Mouse (Mus musculus): ENCODE measurements around the gene Zkscan3. TPM values are rescaled to one million over a fixed set of nuclear protein-coding genes. Genes with fewer than 3 reads are reported as not detected.
"Not testable (repeated sequence)": the region's sequence is repeated elsewhere in the genome, so short reads cannot be mapped to it uniquely, and the experiment has no call there.

Zkscan3 gene
- polyA plus RNA-seq, 2 experiments = 74.6 to 81.2 TPM

DNA sequence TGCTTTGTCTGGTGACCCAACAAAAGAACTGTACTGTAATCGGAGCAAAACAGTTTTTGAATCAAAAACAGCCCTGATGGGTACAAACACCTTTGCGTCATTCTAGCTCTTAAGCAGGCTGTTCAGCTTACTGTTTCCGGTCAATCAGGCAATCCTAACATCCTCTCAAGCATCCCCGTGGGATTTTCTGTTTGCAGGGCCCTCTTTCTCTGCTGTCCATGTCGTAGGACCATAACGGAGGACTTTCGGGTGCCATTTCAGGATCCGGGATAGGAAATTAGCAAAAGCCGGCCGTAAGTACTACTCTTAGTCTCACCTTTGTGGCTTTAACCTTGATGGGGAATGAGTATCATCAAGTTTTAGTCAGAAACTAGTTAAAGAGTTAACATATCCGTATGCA is 4.8 kb upstream of the Zkscan3 start:
- no peak for ATAC-seq (ENCODE audit: low FRiP score, low read depth)
- H3K4me3 ChIP-seq (replicated peaks; ENCODE audit: low read length) = 0 out of 2 replicates have a peak overlapping the region, but pooled peaks have one; percentile 47
- H3K4me1 ChIP-seq (ENCODE audit: control insufficient read depth, insufficient read depth, low read length) = no peaks in the 10 kb centered on the region
- no peak for TF ChIP-seq POLR2A (IDR thresholded peaks at IDR 0.05; ENCODE audit: borderline replicate concordance, extremely low read depth, insufficient read depth, insufficient read length)
- no peak overlapping the region for H3K4me2 ChIP-seq (replicated peaks; ENCODE audit: low read depth, low read length, severe bottlenecking)
- H3K36me3 ChIP-seq (ENCODE audit: control insufficient read depth, insufficient read depth, low read length) = no peaks in the 10 kb centered on the region
- no peaks in the 10 kb centered on the region for H3K9me3 ChIP-seq (ENCODE audit: control insufficient read depth, low read length)
- H3K9ac ChIP-seq (ENCODE audit: low read depth, low read length, severe bottlenecking) = 0 out of 2 replicates have a peak overlapping the region, but pooled peaks have one; percentile 65
- H3K27me3 ChIP-seq (ENCODE audit: control insufficient read depth, insufficient read depth, low read length) = no peaks in the 10 kb centered on the region
- no peak for DNase-seq (ENCODE audit: low spot score)
- no peak overlapping the region for H3K27ac ChIP-seq (replicated peaks; ENCODE audit: low read depth, low read length)
- WGBS = 83% methylated on average over 11 of the region's 11 CpGs

DNA sequence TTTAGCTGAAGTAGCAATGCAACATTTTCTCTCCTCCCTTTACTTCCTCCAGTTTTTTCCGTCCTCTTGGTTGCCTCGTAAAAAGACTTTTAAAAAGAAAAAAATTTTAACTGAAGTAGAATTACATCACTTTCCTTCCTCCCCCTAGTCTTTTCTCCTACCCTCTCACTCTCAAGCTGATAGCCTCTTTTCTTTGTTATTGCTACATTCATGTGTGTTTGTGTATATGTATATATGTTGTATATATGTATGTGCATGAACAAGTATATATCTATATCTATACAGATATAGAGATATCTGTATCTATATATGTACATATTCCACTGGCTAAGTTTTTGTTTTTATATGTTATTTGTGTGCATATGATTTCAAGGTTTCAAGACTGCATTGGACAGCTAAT is 293 bp upstream of the Zkscan3 start:
- Histone ChIP-seq H3K36me3 (ENCODE audit: control insufficient read depth, insufficient read depth, low read length) (peaks cover 17% of the 10 kb centered on the region), H3K9me3 (ENCODE audit: control insufficient read depth, low read length) (no peaks in the 10 kb centered on the region), H3K4me1 (ENCODE audit: control insufficient read depth, insufficient read depth, low read length) (peaks cover 10% of the 10 kb centered on the region; the same call in 1 of the 2 replicates), H3K4me2 (replicated peaks; ENCODE audit: low read depth, low read length, severe bottlenecking) (peak overlapping the region; percentile 69; the same call in 1 of the 2 replicates), H3K27me3 (ENCODE audit: control insufficient read depth, insufficient read depth, low read length) (no peaks in the 10 kb centered on the region), H3K4me3 (replicated peaks; ENCODE audit: low read length) (peak overlapping the region; percentile 83), H3K27ac (replicated peaks; ENCODE audit: low read depth, low read length) (peak overlapping the region; percentile 43; the same call in 1 of the 2 replicates), H3K9ac (ENCODE audit: low read depth, low read length, severe bottlenecking) (peak overlapping the region; percentile 87)
- 0% methylated on average over 2 of the region's 2 CpGs for WGBS
- peak; percentile 39; the same call in 1 of the 2 replicates for ATAC-seq (ENCODE audit: low FRiP score, low read depth)
- DNase-seq (ENCODE audit: low spot score) = no peak
- TF ChIP-seq POLR2A (IDR thresholded peaks at IDR 0.05; ENCODE audit: borderline replicate concordance, extremely low read depth, insufficient read depth, insufficient read length) = no peak

- Histone ChIP-seq H3K4me1 (ENCODE audit: control insufficient read depth, insufficient read depth, low read length) (peaks cover 10% of the 10 kb centered on the region; the same call in 1 of the 2 replicates), H3K36me3 (ENCODE audit: control insufficient read depth, insufficient read depth, low read length) (peaks cover 17% of the 10 kb centered on the region), H3K9me3 (ENCODE audit: control insufficient read depth, low read length) (no peaks in the 10 kb centered on the region), H3K27me3 (ENCODE audit: control insufficient read depth, insufficient read depth, low read length) (no peaks in the 10 kb centered on the region), H3K4me2 (replicated peaks; ENCODE audit: low read depth, low read length, severe bottlenecking) (peak overlapping the region; percentile 69), H3K27ac (replicated peaks; ENCODE audit: low read depth, low read length) (0 out of 2 replicates have a peak overlapping the region, but pooled peaks have one; percentile 76), H3K4me3 (replicated peaks; ENCODE audit: low read length) (peak overlapping the region; percentile 83), H3K9ac (ENCODE audit: low read depth, low read length, severe bottlenecking) (peak overlapping the region; percentile 87)
- WGBS = 10% methylated on average over 12 of the region's 12 CpGs
- no peak for ATAC-seq (ENCODE audit: low FRiP score, low read depth)
- no peak for DNase-seq (ENCODE audit: low spot score)
- no peak for TF ChIP-seq POLR2A (IDR thresholded peaks at IDR 0.05; ENCODE audit: borderline replicate concordance, extremely low read depth, insufficient read depth, insufficient read length)
Observed at GRCm38 (mm10) chr13:21401636-21402286, 794 bp downstream of the Zkscan3 start.

GRCm38 (mm10) chr13:21401166-21401565 is 1.4 kb downstream of the Zkscan3 start:
- H3K9me3 ChIP-seq (ENCODE audit: control insufficient read depth, low read length) = no peaks in the 10 kb centered on the region
- WGBS = 73% methylated on average over 3 of the region's 3 CpGs

GRCm38 (mm10) chr13:21397486-21397885 is 5.1 kb downstream of the Zkscan3 start:
- no peak overlapping the region for H3K9ac ChIP-seq (ENCODE audit: low read depth, low read length, severe bottlenecking)

More at GRCm38 (mm10) chr13:21401166-21401565, 1.4 kb downstream of the Zkscan3 start:
- 0 out of 2 replicates have a peak overlapping the region, but pooled peaks have one; percentile 7 for H3K9ac ChIP-seq (ENCODE audit: low read depth, low read length, severe bottlenecking)
- peaks cover 21% of the 10 kb centered on the region for H3K36me3 ChIP-seq (ENCODE audit: control insufficient read depth, insufficient read depth, low read length)
- TF ChIP-seq POLR2A (IDR thresholded peaks at IDR 0.05; ENCODE audit: borderline replicate concordance, extremely low read depth, insufficient read depth, insufficient read length) = no peak
- ATAC-seq (ENCODE audit: low FRiP score, low read depth) (no peak), DNase-seq (ENCODE audit: low spot score) (no peak)
- peak overlapping the region; percentile 83 for H3K4me3 ChIP-seq (replicated peaks; ENCODE audit: low read length)
- no peak overlapping the region for H3K27ac ChIP-seq (replicated peaks; ENCODE audit: low read depth, low read length)
- H3K4me2 ChIP-seq (replicated peaks; ENCODE audit: low read depth, low read length, severe bottlenecking) = peak overlapping the region; percentile 69
- peaks cover 10% of the 10 kb centered on the region; the same call in 1 of the 2 replicates for H3K4me1 ChIP-seq (ENCODE audit: control insufficient read depth, insufficient read depth, low read length)
- H3K27me3 ChIP-seq (ENCODE audit: control insufficient read depth, insufficient read depth, low read length) = no peaks in the 10 kb centered on the region

GRCm38 (mm10) chr13:21396048-21396447 is 6.5 kb downstream of the Zkscan3 start:
- H3K9ac ChIP-seq (ENCODE audit: low read depth, low read length, severe bottlenecking); ATAC-seq (ENCODE audit: low FRiP score, low read depth); H3K27ac ChIP-seq (replicated peaks; ENCODE audit: low read depth, low read length); H3K9me3 ChIP-seq (ENCODE audit: control insufficient read depth, low read length); DNase-seq (ENCODE audit: low spot score); H3K27me3 ChIP-seq (ENCODE audit: control insufficient read depth, insufficient read depth, low read length); H3K4me1 ChIP-seq (ENCODE audit: control insufficient read depth, insufficient read depth, low read length); H3K4me2 ChIP-seq (replicated peaks; ENCODE audit: low read depth, low read length, severe bottlenecking); H3K4me3 ChIP-seq (replicated peaks; ENCODE audit: low read length): not testable (repeated sequence)
- peaks cover 67% of the 10 kb centered on the region for H3K36me3 ChIP-seq (ENCODE audit: control insufficient read depth, insufficient read depth, low read length)
- WGBS = 93% methylated on average over 14 of the region's 18 CpGs

More at GRCm38 (mm10) chr13:21397486-21397885, 5.1 kb downstream of the Zkscan3 start:
- H3K9me3 ChIP-seq (ENCODE audit: control insufficient read depth, low read length) = no peaks in the 10 kb centered on the region
- ATAC-seq (ENCODE audit: low FRiP score, low read depth) (no peak), DNase-seq (ENCODE audit: low spot score) (no peak)
- H3K4me3 ChIP-seq (replicated peaks; ENCODE audit: low read length) = no peak overlapping the region
- H3K27me3 ChIP-seq (ENCODE audit: control insufficient read depth, insufficient read depth, low read length) = no peaks in the 10 kb centered on the region
- TF ChIP-seq POLR2A (IDR thresholded peaks at IDR 0.05; ENCODE audit: borderline replicate concordance, extremely low read depth, insufficient read depth, insufficient read length) = no peak
- H3K4me2 ChIP-seq (replicated peaks; ENCODE audit: low read depth, low read length, severe bottlenecking) = no peak overlapping the region
- H3K4me1 ChIP-seq (ENCODE audit: control insufficient read depth, insufficient read depth, low read length) = peaks cover 10% of the 10 kb centered on the region; the same call in 1 of the 2 replicates
- peaks cover 54% of the 10 kb centered on the region for H3K36me3 ChIP-seq (ENCODE audit: control insufficient read depth, insufficient read depth, low read length)
- no peak overlapping the region for H3K27ac ChIP-seq (replicated peaks; ENCODE audit: low read depth, low read length)
- WGBS = 89% methylated on average over 2 of the region's 2 CpGs
